Mouse (Mus musculus) large intestine, adult 2 months (tissue): ENCODE measurements at regions not wholly inside any gene's neighbourhood (a gene's known extent, or its start where the extent isn't known, plus 50 kb on each side); places are given as distances from the start of the nearest gene placed in this dataset.

ENCODE experiments used
- DNase-seq: peaks from one replicate; pipeline ENCODE4 v3.0.0-alpha.2; 2012; ENCODE audit warnings: low read depth, low spot score
- WGBS: fragments of 180-500 bp; shearing (Covaris S2); methylation state at CpG from one replicate; pipeline ENCODE4 v1.1.7; 2018; 5-methylcytosine and 5-hydroxymethylcytosine counted together

GRCm38 (mm10) chr1:138343451-138343850 lies 69.9 kb downstream of the Atp6v1g3 start:
- DNase-seq: no peak
- WGBS: 32% methylated on average over 4 of the region's 4 CpGs

GRCm38 (mm10) chr1:138344920-138345319 lies 71.4 kb downstream of the Atp6v1g3 start:
- 88% methylated on average over 4 of the region's 4 CpGs for WGBS
- no peak for DNase-seq

- no peak for DNase-seq
- 77% methylated on average over 10 of the region's 10 CpGs for WGBS
These were observed 72.5 kb downstream of the Atp6v1g3 start for GRCm38 (mm10) chr1:138345992-138346391.

- no peak for DNase-seq
- WGBS: 86% methylated on average over 5 of the region's 5 CpGs
These were observed 73.4 kb downstream of the Atp6v1g3 start for GRCm38 (mm10) chr1:138346904-138347303.

- 12% methylated on average over 6 of the region's 6 CpGs for WGBS
- peak; percentile 51 for DNase-seq
These were observed 74.9 kb downstream of the Atp6v1g3 start for GRCm38 (mm10) chr1:138348447-138348846.

GRCm38 (mm10) chr1:138349099-138349498 lies 75.6 kb downstream of the Atp6v1g3 start:
- WGBS: 28% methylated on average over 2 of the region's 2 CpGs

GRCm38 (mm10) chr1:138356407-138356806 lies 82.9 kb downstream of the Atp6v1g3 start:
- 25% methylated on average over 1 of the region's 1 CpGs for WGBS
- no peak for DNase-seq

More at GRCm38 (mm10) chr1:138349099-138349498, 75.6 kb downstream of the Atp6v1g3 start:
- DNase-seq: peak; percentile 33

GRCm38 (mm10) chr1:138362684-138363472 lies 89.3 kb downstream of the Atp6v1g3 start:
- no peak for DNase-seq
- 78% methylated on average over 11 of the region's 11 CpGs for WGBS

- DNase-seq: no peak
These were observed 96.5 kb downstream of the Atp6v1g3 start for GRCm38 (mm10) chr1:138369953-138370482.

GRCm38 (mm10) chr1:138371474-138371873 lies 97.9 kb downstream of the Atp6v1g3 start:
- no peak for DNase-seq
- 87% methylated on average over 1 of the region's 1 CpGs for WGBS

- no peak for DNase-seq
- 60% methylated on average over 3 of the region's 3 CpGs for WGBS
These were observed 110.6 kb downstream of the Atp6v1g3 start for GRCm38 (mm10) chr1:138384146-138384545.

GRCm38 (mm10) chr1:138385156-138385841 lies 111.8 kb downstream of the Atp6v1g3 start:
- WGBS: 33% methylated on average over 19 of the region's 19 CpGs
- DNase-seq: no peak

- no peak for DNase-seq
- WGBS: 60% methylated on average over 5 of the region's 5 CpGs
These were observed 112.5 kb downstream of the Atp6v1g3 start for GRCm38 (mm10) chr1:138386001-138386400.

- WGBS: 82% methylated on average over 8 of the region's 8 CpGs
- no peak for DNase-seq
These were observed 115.1 kb downstream of the Atp6v1g3 start for GRCm38 (mm10) chr1:138388634-138389033.

- 38% methylated on average over 1 of the region's 1 CpGs for WGBS
These were observed 116.1 kb downstream of the Atp6v1g3 start for GRCm38 (mm10) chr1:138389676-138390075.

GRCm38 (mm10) chr1:138418610-138419009 lies 145.1 kb downstream of the Atp6v1g3 start:
- WGBS: 64% methylated on average over 3 of the region's 3 CpGs
- DNase-seq: no peak

More at GRCm38 (mm10) chr1:138389676-138390075, 116.1 kb downstream of the Atp6v1g3 start:
- no peak for DNase-seq

GRCm38 (mm10) chr1:138427416-138427815 lies 153.9 kb downstream of the Atp6v1g3 start:
- no peak for DNase-seq
- WGBS: 57% methylated on average over 2 of the region's 2 CpGs
